Mouse (Mus musculus) stomach, postnatal 0 days (tissue): Measurements from ENCODE around the gene Pycr1.

ENCODE experiments used
- CTCF ChIP-seq: IDR thresholded peaks from 2 replicates; pipeline ENCODE4 v1.5.1; 2016; ENCODE audit warnings: antibody characterized with exemption, low read depth, mild to moderate bottlenecking, moderate library complexity
- EP300 ChIP-seq: optimal IDR thresholded peaks from 2 replicates; pipeline ENCODE3; 2016; ENCODE audit warnings: antibody characterized with exemption

GRCm38 (mm10) chr11:120665406-120665805 lies 21.8 kb upstream of the Pycr1 start:
- TF ChIP-seq CTCF (no peak), EP300 (no peak)
